Mouse (Mus musculus): Measurements from ENCODE around the gene Rab40c.

DNA sequence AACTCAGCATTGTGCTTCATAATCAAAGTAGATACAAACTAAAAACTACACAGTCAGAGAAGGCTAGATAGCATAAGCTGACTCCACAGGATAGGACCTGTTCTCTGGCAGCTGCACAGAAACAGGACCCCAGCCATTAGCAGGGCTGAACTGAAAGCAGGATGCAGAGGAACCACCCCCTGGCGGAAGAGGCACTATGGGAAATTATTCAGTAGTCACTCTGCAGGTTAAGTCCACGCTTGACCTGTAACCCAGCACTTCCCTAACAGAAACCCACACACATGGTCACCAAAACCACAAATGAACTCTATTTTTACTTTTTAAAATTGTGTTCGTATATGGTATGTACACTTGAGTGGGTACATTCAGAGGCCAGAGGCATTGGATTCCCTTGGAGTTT is 16.5 kb downstream of the Rab40c start:
- TF ChIP-seq SMC3 (IDR thresholded peaks at IDR 0.05; ENCODE audit: low read depth, low read length) (no peak), POLR2A (IDR thresholded peaks at IDR 0.05; ENCODE audit: control insufficient read depth in 1 of 2, insufficient read depth in 1 of 2, low read depth in 1 of 2, low read length in 2 of 2, poor library complexity in 1 of 2) (no peak), GATA1 (IDR thresholded peaks at IDR 0.05; ENCODE audit: low read depth, low read length) (no peak), RCOR1 (IDR thresholded peaks at IDR 0.05; ENCODE audit: low read depth, low read length) (no peak), CTCF (IDR thresholded peaks at IDR 0.05 in 2 of 3, conservative IDR thresholded peaks at IDR 0.05 in 1 of 3; ENCODE audit: control insufficient read depth in 1 of 3, insufficient read depth in 1 of 3, low read depth in 2 of 3, low read length in 3 of 3, poor library complexity in 1 of 3, severe bottlenecking in 1 of 3) (no peak)

Measured in MEL (cell line).